Mouse (Mus musculus): ENCODE data around the gene Lemd2.
A peak's percentile ranks its signal among the peaks of the same experiment; 100 is the strongest.

GRCm38 (mm10) chr17:27165054-27165773 is 39.1 kb downstream of the Lemd2 start:
- TF ChIP-seq CTCF (IDR thresholded peaks at IDR 0.05; ENCODE audit: extremely low read depth, insufficient read depth, low read length) (peak; percentile 65), POLR2A (IDR thresholded peaks at IDR 0.05; ENCODE audit: extremely low read depth, insufficient read depth, low read length) (no peak)

All from cortical plate, adult 2 months (tissue).